In genomic region chr11:19983298-19983697, GRCm38 (mm10) we compare ENCODE assay signal across 10 mouse cellular contexts. TPM values are rescaled to one million over a fixed set of nuclear protein-coding genes. Genes with fewer than 3 reads are reported as not detected.
DNase-seq lines count a peak whose midpoint lies in the region; ATAC-seq and TF ChIP-seq lines count a peak whose summit lies in the region.
"Had no signal": no experiment of that assay in that cellular context is flagged by ENCODE, and none has a peak within 500 bp of the region (broad histone marks: within the 10 kb centered on the region; RNA-seq: fewer than 3 reads in every experiment).

No protein-coding gene starts in this region.

- no peaks in the 10 kb centered on the region for H3K9me3 ChIP-seq in embryonic facial prominence, embryonic 12.5 days
- no peaks in the 10 kb centered on the region for H3K9me3 ChIP-seq in embryonic facial prominence, embryonic 10.5 days
- H3K9me3 ChIP-seq in heart, postnatal 0 days (replicated peaks; ENCODE audit: control insufficient read depth, low read length): no peaks in the 10 kb centered on the region
- H3K9me3 ChIP-seq in stomach, embryonic 16.5 days (replicated peaks; ENCODE audit: control insufficient read depth, low read length): no peaks in the 10 kb centered on the region

- H3K4me3 ChIP-seq in embryonic facial prominence, embryonic 12.5 days: no peak overlapping the region
- no peak overlapping the region for H3K4me3 ChIP-seq in embryonic facial prominence, embryonic 10.5 days
- no peak overlapping the region for H3K4me3 ChIP-seq in heart, postnatal 0 days (ENCODE audit: low read depth, low read length)
- no peak overlapping the region for H3K4me3 ChIP-seq in stomach, embryonic 16.5 days (replicated peaks; ENCODE audit: low read length)

- no peak for TF ChIP-seq CTCF in heart, postnatal 0 days (IDR thresholded peaks at IDR 0.05; ENCODE audit: low read depth)

- ATAC-seq in embryonic facial prominence, embryonic 12.5 days (ENCODE audit: insufficient number of reproducible peaks, insufficient read depth, low FRiP score, low TSS enrichment): no peak
- ATAC-seq in heart, postnatal 0 days (ENCODE audit: insufficient read depth, low read depth): peak; percentile 27; the same call in 1 of the 2 replicates
- ATAC-seq in stomach, embryonic 16.5 days (ENCODE audit: insufficient read depth, low FRiP score): no peak
- ATAC-seq: liver, postnatal 0 days; Patski had no signal

- H3K4me1 ChIP-seq in embryonic facial prominence, embryonic 12.5 days: peaks cover 55% of the 10 kb centered on the region
- H3K4me1 ChIP-seq in embryonic facial prominence, embryonic 10.5 days: peaks cover 80% of the 10 kb centered on the region
- H3K4me1 ChIP-seq in heart, postnatal 0 days (ENCODE audit: control insufficient read depth, insufficient read depth): peaks cover 68% of the 10 kb centered on the region
- peaks cover 71% of the 10 kb centered on the region for H3K4me1 ChIP-seq in stomach, embryonic 16.5 days (ENCODE audit: control insufficient read depth, insufficient read depth, low read length)

- intact Hi-C loops in heart, postnatal 10 days (cut with DNase I): no loop called here

- TF ChIP-seq EP300 in heart, postnatal 0 days (IDR thresholded peaks at IDR 0.05; ENCODE audit: low read depth): no peak

- DNase-seq in embryonic facial prominence, embryonic 10.5 days (ENCODE audit: low spot score): no peak
- no peak for DNase-seq in heart, postnatal 0 days (ENCODE audit: low spot score)
- DNase-seq in heart, postnatal 10 days: no peak
- DNase-seq in lung, postnatal 10 days: peak; percentile 40
- no peak for DNase-seq in lung, postnatal 36 days
- DNase-seq in B cell, adult 2 months: no peak
- DNase-seq: liver, postnatal 0 days had no signal

- no peak overlapping the region for H3K4me2 ChIP-seq in embryonic facial prominence, embryonic 12.5 days (replicated peaks)
- H3K4me2 ChIP-seq in heart, postnatal 0 days (ENCODE audit: low read depth, low read length): no peak overlapping the region
- no peak overlapping the region for H3K4me2 ChIP-seq in stomach, embryonic 16.5 days (ENCODE audit: low read depth, low read length)

- no peaks in the 10 kb centered on the region for H3K27me3 ChIP-seq in embryonic facial prominence, embryonic 12.5 days
- H3K27me3 ChIP-seq in embryonic facial prominence, embryonic 10.5 days (replicated peaks; ENCODE audit: low read depth, poor library complexity, severe bottlenecking): no peaks in the 10 kb centered on the region
- H3K27me3 ChIP-seq in heart, postnatal 0 days (ENCODE audit: control insufficient read depth, insufficient read depth, low read length): no peaks in the 10 kb centered on the region
- H3K27me3 ChIP-seq in stomach, embryonic 16.5 days (ENCODE audit: control insufficient read depth, insufficient read depth, low read length): no peaks in the 10 kb centered on the region
- H3K27me3 ChIP-seq: Patski had no signal

- 35% methylated on average over 4 of the region's 4 CpGs for WGBS in embryonic facial prominence, embryonic 12.5 days
- WGBS in embryonic facial prominence, embryonic 10.5 days: 44% methylated on average over 4 of the region's 4 CpGs
- 38% methylated on average over 4 of the region's 4 CpGs for WGBS in heart, postnatal 0 days
- 44% methylated on average over 4 of the region's 4 CpGs for WGBS in stomach, embryonic 16.5 days

- H3K27ac ChIP-seq in embryonic facial prominence, embryonic 12.5 days: peak overlapping the region; percentile 41; the same call in 1 of the 2 replicates
- H3K27ac ChIP-seq in embryonic facial prominence, embryonic 10.5 days (replicated peaks): no peak overlapping the region; the same call in 1 of the 2 replicates
- 0 out of 2 replicates have a peak overlapping the region, but pooled peaks have one; percentile 36 for H3K27ac ChIP-seq in heart, postnatal 0 days (ENCODE audit: low read depth)
- peak overlapping the region; percentile 55 for H3K27ac ChIP-seq in stomach, embryonic 16.5 days (ENCODE audit: low read length)

- no peaks in the 10 kb centered on the region for H3K36me3 ChIP-seq in embryonic facial prominence, embryonic 12.5 days
- H3K36me3 ChIP-seq in embryonic facial prominence, embryonic 10.5 days (replicated peaks): peaks cover 8% of the 10 kb centered on the region; the same call in 1 of the 2 replicates
- no peaks in the 10 kb centered on the region for H3K36me3 ChIP-seq in heart, postnatal 0 days (replicated peaks; ENCODE audit: control insufficient read depth, insufficient read depth, low read length)
- no peaks in the 10 kb centered on the region; the same call in 1 of the 2 replicates for H3K36me3 ChIP-seq in stomach, embryonic 16.5 days (ENCODE audit: control insufficient read depth, insufficient read depth, low read length)

- H3K9ac ChIP-seq in embryonic facial prominence, embryonic 12.5 days: no peak overlapping the region
- H3K9ac ChIP-seq in heart, postnatal 0 days (replicated peaks; ENCODE audit: low read depth, low read length): no peak overlapping the region
- no peak overlapping the region for H3K9ac ChIP-seq in stomach, embryonic 16.5 days (ENCODE audit: low read length)
- H3K9ac ChIP-seq: liver, postnatal 0 days had no signal

RNA-seq across cellular contexts. Expression of gene Spred2, which starts 59.1 kb away (rescaled TPM):
- 7.9 and 10.0 TPM in 2 replicates for polyA plus RNA-seq in embryonic facial prominence, embryonic 12.5 days (2016; fragmentation: Nextera tagmentation; extraction: Ambion mirVana)
- polyA plus RNA-seq in embryonic facial prominence, embryonic 10.5 days (2016; fragmentation: Nextera tagmentation; extraction: Ambion mirVana): 8.3 and 8.6 TPM in 2 replicates
- total RNA-seq in heart, postnatal 0 days (2014; rRNA removed; ENCODE audit: low replicate concordance): 7.5 and 8.2 TPM in 2 replicates
- 3.2 TPM in 2 replicates for polyA plus RNA-seq in heart, postnatal 0 days (2015; fragmentation: Nextera tagmentation; extraction: Ambion mirVana)
- 10 to 100 TPM; 28.4 to 33.4 TPM for total RNA-seq in heart, postnatal 10 days (2021)
- polyA plus RNA-seq in stomach, embryonic 16.5 days (2015; fragmentation: Nextera tagmentation; extraction: Ambion mirVana): 5.0 TPM in 2 replicates
